Mouse (Mus musculus): Measurements from ENCODE around the gene 1700028K03Rik.

The 1700028K03Rik gene

GRCm38 (mm10) chr5:107534581-107534980 is at the start of gene 1700028K03Rik:
Gene 1700028K03Rik, plus strand, starts transcription at chr5:107534709.
- no peak for DNase-seq (ENCODE audit: low read depth in 1 of 2, low spot score in 2 of 2)

- DNase-seq (ENCODE audit: low read depth in 1 of 2, low spot score in 2 of 2) = no peak
These were observed 45.5 kb upstream of the 1700028K03Rik start for GRCm38 (mm10) chr5:107488996-107489395.

- no peak for DNase-seq (ENCODE audit: low read depth in 1 of 2, low spot score in 2 of 2)
These were observed 43.5 kb upstream of the 1700028K03Rik start for GRCm38 (mm10) chr5:107491036-107491435.

GRCm38 (mm10) chr5:107492471-107492870 is 42.0 kb upstream of the 1700028K03Rik start:
- DNase-seq (ENCODE audit: low read depth in 1 of 2, low spot score in 2 of 2) = no peak

GRCm38 (mm10) chr5:107494759-107495158 is 39.8 kb upstream of the 1700028K03Rik start:
- no peak for DNase-seq (ENCODE audit: low read depth in 1 of 2, low spot score in 2 of 2)

- no peak for DNase-seq (ENCODE audit: low read depth in 1 of 2, low spot score in 2 of 2)
These were observed 38.5 kb upstream of the 1700028K03Rik start for GRCm38 (mm10) chr5:107496047-107496446.

GRCm38 (mm10) chr5:107497519-107498501 is 36.7 kb upstream of the 1700028K03Rik start:
- DNase-seq (ENCODE audit: low read depth in 1 of 2, low spot score in 2 of 2) = no peak

- DNase-seq (ENCODE audit: low read depth in 1 of 2, low spot score in 2 of 2) = no peak
These were observed 35.7 kb upstream of the 1700028K03Rik start for GRCm38 (mm10) chr5:107498806-107499310.

GRCm38 (mm10) chr5:107499891-107500535 is 34.5 kb upstream of the 1700028K03Rik start:
- no peak for DNase-seq (ENCODE audit: low read depth in 1 of 2, low spot score in 2 of 2)

GRCm38 (mm10) chr5:107500741-107501140 is 33.8 kb upstream of the 1700028K03Rik start:
- no peak for DNase-seq (ENCODE audit: low read depth in 1 of 2, low spot score in 2 of 2)

GRCm38 (mm10) chr5:107507321-107507720 is 27.2 kb upstream of the 1700028K03Rik start, which contains the start of gene Gm42669:
Gene Gm42669, plus strand, starts transcription at chr5:107507621.
- DNase-seq (ENCODE audit: low read depth in 1 of 2, low spot score in 2 of 2) = no peak

- DNase-seq (ENCODE audit: low read depth in 1 of 2, low spot score in 2 of 2) = no peak
These were observed 24.0 kb upstream of the 1700028K03Rik start for GRCm38 (mm10) chr5:107510503-107510902.

GRCm38 (mm10) chr5:107511326-107511725 is 23.2 kb upstream of the 1700028K03Rik start:
- DNase-seq (ENCODE audit: low read depth in 1 of 2, low spot score in 2 of 2) = no peak

- no peak for DNase-seq (ENCODE audit: low read depth in 1 of 2, low spot score in 2 of 2)
These were observed 20.9 kb upstream of the 1700028K03Rik start for GRCm38 (mm10) chr5:107513583-107513982.

GRCm38 (mm10) chr5:107515453-107515852 is 19.1 kb upstream of the 1700028K03Rik start:
- DNase-seq (ENCODE audit: low read depth in 1 of 2, low spot score in 2 of 2) = no peak

- DNase-seq (ENCODE audit: low read depth in 1 of 2, low spot score in 2 of 2) = no peak
These were observed 18.4 kb upstream of the 1700028K03Rik start for GRCm38 (mm10) chr5:107516087-107516486.

- no peak for DNase-seq (ENCODE audit: low read depth in 1 of 2, low spot score in 2 of 2)
These were observed 15.9 kb upstream of the 1700028K03Rik start for GRCm38 (mm10) chr5:107518602-107519001.

- DNase-seq (ENCODE audit: low read depth in 1 of 2, low spot score in 2 of 2) = no peak
These were observed 13.1 kb upstream of the 1700028K03Rik start for GRCm38 (mm10) chr5:107521386-107521785.

- no peak for DNase-seq (ENCODE audit: low read depth in 1 of 2, low spot score in 2 of 2)
These were observed 12.6 kb upstream of the 1700028K03Rik start for GRCm38 (mm10) chr5:107521897-107522296.

GRCm38 (mm10) chr5:107524281-107524680 is 10.2 kb upstream of the 1700028K03Rik start:
- no peak for DNase-seq (ENCODE audit: low read depth in 1 of 2, low spot score in 2 of 2)

- no peak for DNase-seq (ENCODE audit: low read depth in 1 of 2, low spot score in 2 of 2)
These were observed 5.7 kb upstream of the 1700028K03Rik start for GRCm38 (mm10) chr5:107528856-107529255.

- DNase-seq (ENCODE audit: low read depth in 1 of 2, low spot score in 2 of 2) = no peak
These were observed 919 bp upstream of the 1700028K03Rik start for GRCm38 (mm10) chr5:107533590-107533989.
